Mouse (Mus musculus): Measurements from ENCODE around the gene Fthl17f. TPM values are rescaled to one million over a fixed set of nuclear protein-coding genes. Genes with fewer than 3 reads are reported as not detected.
"Not testable (repeated sequence)": the region's sequence is repeated elsewhere in the genome, so short reads cannot be mapped to it uniquely, and the experiment has no call there.

Gene Fthl17f
- polyA plus RNA-seq (2016; fragmentation: Nextera tagmentation; extraction: Ambion mirVana) = not detected in 2 replicates

- H3K27me3 ChIP-seq (ENCODE audit: insufficient read depth, poor library complexity, severe bottlenecking); H3K4me1 ChIP-seq; DNase-seq (ENCODE audit: low spot score); H3K4me3 ChIP-seq; H3K36me3 ChIP-seq; H3K9me3 ChIP-seq; H3K27ac ChIP-seq: not testable (repeated sequence)
- WGBS = 86% methylated on average over 11 of the region's 11 CpGs
These were observed at the start of gene Fthl17f for GRCm38 (mm10) chrX:9062715-9063114. Gene Fthl17f (plus strand): TSS chrX:9063015.

DNA sequence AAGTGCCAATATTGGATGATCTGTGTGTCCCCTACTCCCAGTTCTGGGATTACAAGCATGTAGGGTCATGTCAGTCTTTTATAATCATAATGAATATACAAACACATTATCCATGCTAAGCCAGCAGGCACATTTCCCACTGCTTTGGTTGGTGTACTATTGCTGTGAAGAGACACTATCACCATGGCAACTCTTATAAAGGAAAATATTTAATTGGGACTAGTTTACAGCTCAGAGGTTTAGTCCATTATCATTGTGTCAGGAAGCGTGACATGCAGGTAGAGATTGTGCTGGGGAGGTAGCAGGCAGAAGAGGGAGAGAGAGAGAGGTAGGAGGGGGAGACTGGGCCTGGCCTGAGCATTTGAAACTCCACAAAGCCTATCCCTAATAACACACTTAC lies 46.7 kb upstream of the Fthl17f start:
- H3K27ac ChIP-seq = no peak overlapping the region
- H3K36me3 ChIP-seq = no peaks in the 10 kb centered on the region
- H3K27me3 ChIP-seq (ENCODE audit: insufficient read depth, poor library complexity, severe bottlenecking) = no peaks in the 10 kb centered on the region
- WGBS = 82% methylated on average over 1 of the region's 1 CpGs
- H3K4me1 ChIP-seq = no peaks in the 10 kb centered on the region
- no peak for DNase-seq (ENCODE audit: low spot score)
- no peak overlapping the region for H3K4me3 ChIP-seq
- H3K9me3 ChIP-seq = no peaks in the 10 kb centered on the region

DNA sequence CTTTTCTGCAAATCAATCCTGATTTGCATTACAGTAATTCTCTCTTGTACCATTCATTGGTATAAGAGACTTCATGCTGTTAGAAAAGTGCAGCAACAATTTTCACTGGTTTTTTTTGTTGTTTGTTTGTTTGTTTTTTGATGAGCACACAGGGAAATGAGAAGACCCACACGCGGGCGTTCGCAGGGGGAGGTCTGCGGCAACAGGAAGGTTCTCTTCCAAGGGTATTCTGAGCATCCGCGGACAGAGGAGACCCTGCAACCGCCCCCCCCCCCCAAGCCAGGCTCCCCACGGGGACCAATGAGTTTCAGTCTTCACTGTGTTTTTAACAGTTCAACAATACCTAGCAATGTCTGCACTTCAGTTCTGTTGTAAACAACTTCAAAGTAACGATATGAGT lies 43.3 kb upstream of the Fthl17f start:
- Histone ChIP-seq H3K4me3 (no peak overlapping the region), H3K27ac (no peak overlapping the region), H3K27me3 (ENCODE audit: insufficient read depth, poor library complexity, severe bottlenecking) (no peaks in the 10 kb centered on the region), H3K36me3 (no peaks in the 10 kb centered on the region), H3K9me3 (no peaks in the 10 kb centered on the region), H3K4me1 (no peaks in the 10 kb centered on the region)
- WGBS = 56% methylated on average over 10 of the region's 10 CpGs
- DNase-seq (ENCODE audit: low spot score) = no peak

- H3K36me3 ChIP-seq; H3K9me3 ChIP-seq; H3K4me1 ChIP-seq; H3K27ac ChIP-seq; DNase-seq (ENCODE audit: low spot score); H3K4me3 ChIP-seq; H3K27me3 ChIP-seq (ENCODE audit: insufficient read depth, poor library complexity, severe bottlenecking): not testable (repeated sequence)
- 100% methylated on average over 1 of the region's 10 CpGs for WGBS
These were observed 29.6 kb upstream of the Fthl17f start, which contains the start of gene Fthl17e for GRCm38 (mm10) chrX:9033193-9033592. Gene Fthl17e (plus strand): TSS chrX:9033493.

DNA sequence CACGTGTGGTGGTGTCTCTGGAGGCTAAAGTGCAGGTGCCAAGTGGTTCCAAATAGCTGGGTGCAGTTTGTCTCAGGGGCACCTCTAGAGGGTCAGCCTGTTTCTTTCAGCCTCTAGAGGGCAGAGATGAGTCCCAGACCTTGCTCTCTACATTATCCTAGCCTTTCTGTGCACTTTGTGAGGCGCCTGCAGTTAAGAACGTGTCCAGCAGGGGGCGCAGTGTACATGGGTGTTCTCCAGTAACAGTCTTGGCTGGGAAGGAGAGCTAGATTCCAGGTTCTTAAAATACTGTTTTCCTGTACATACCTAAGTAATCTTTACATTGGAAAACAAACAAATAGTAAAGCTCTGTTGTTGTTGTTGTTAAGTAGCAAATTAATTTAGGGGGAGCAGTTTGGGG lies 21.2 kb upstream of the Fthl17f start:
- not testable (repeated sequence) for H3K9me3 ChIP-seq; H3K4me1 ChIP-seq; DNase-seq (ENCODE audit: low spot score); H3K27ac ChIP-seq; H3K36me3 ChIP-seq; H3K4me3 ChIP-seq; H3K27me3 ChIP-seq (ENCODE audit: insufficient read depth, poor library complexity, severe bottlenecking)
- 38% methylated on average over 3 of the region's 4 CpGs for WGBS

DNA sequence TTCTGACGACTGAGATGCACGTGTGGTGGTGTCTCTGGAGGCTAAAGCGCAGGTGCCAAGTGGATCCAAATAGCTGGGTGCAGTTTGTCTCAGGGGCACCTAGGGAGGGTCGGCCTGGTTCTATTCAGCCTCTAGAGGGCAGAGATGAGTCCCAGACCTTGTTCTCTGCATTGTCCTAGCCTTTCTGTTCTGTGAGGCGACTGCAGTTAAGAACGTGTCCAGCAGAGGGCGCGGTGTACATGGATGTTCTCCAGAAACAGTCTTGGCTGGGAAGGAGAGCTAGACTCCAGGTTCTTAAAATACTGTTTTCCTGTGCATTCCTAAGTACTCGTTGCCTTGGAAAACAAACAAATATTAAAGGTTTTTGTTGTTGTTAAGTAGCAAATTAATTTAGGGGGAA lies 1.9 kb upstream of the Fthl17f start:
- H3K4me3 ChIP-seq; H3K4me1 ChIP-seq; H3K27ac ChIP-seq; H3K27me3 ChIP-seq (ENCODE audit: insufficient read depth, poor library complexity, severe bottlenecking); H3K36me3 ChIP-seq; H3K9me3 ChIP-seq; DNase-seq (ENCODE audit: low spot score): not testable (repeated sequence)
- 25% methylated on average over 7 of the region's 9 CpGs for WGBS

DNA sequence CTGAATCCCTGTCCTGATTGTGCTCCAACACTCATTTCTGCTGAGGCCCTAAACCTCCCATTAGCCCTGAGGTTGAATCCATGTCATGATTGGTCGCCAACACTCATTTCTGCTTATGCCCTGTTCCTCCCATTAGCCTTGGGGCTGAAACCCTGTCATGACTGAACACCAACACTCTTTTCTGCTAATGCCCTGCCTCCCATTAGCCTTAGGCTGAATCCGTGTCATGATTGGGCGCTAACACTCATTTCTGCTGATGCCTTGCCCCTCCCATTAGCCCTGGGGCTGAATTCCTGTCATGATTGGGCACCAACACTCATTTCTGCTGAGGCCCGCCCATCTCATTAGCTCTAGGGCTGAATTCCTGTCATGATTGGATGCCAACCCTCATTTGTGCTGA lies 714 bp upstream of the Fthl17f start:
- H3K4me3 ChIP-seq = no peak overlapping the region
- no peak for DNase-seq (ENCODE audit: low spot score)
- 0 out of 2 replicates have a peak, but pooled peaks cover 3% of the 10 kb centered on the region for H3K9me3 ChIP-seq
- no peaks in the 10 kb centered on the region for H3K4me1 ChIP-seq
- no peaks in the 10 kb centered on the region for H3K27me3 ChIP-seq (ENCODE audit: insufficient read depth, poor library complexity, severe bottlenecking)
- no peak overlapping the region for H3K27ac ChIP-seq
- no peaks in the 10 kb centered on the region for H3K36me3 ChIP-seq
- 85% methylated on average over 4 of the region's 4 CpGs for WGBS

DNA sequence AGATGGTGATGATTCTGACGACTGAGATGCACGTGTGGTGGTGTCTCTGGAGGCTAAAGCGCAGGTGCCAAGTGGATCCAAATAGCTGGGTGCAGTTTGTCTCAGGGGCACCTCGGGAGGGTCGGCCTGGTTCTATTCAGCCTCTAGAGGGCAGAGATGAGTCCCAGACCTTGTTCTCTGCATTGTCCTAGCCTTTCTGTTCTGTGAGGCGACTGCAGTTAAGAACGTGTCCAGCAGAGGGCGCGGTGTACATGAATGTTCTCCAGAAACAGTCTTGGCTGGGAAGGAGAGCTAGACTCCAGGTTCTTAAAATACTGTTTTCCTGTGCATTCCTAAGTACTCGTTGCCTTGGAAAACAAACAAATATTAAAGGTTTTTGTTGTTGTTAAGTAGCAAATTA lies 14.9 kb downstream of the Fthl17f start:
- H3K27ac ChIP-seq; H3K4me1 ChIP-seq; H3K36me3 ChIP-seq; H3K27me3 ChIP-seq (ENCODE audit: insufficient read depth, poor library complexity, severe bottlenecking); H3K9me3 ChIP-seq; DNase-seq (ENCODE audit: low spot score); H3K4me3 ChIP-seq: not testable (repeated sequence)
- WGBS = 18% methylated on average over 10 of the region's 10 CpGs

DNA sequence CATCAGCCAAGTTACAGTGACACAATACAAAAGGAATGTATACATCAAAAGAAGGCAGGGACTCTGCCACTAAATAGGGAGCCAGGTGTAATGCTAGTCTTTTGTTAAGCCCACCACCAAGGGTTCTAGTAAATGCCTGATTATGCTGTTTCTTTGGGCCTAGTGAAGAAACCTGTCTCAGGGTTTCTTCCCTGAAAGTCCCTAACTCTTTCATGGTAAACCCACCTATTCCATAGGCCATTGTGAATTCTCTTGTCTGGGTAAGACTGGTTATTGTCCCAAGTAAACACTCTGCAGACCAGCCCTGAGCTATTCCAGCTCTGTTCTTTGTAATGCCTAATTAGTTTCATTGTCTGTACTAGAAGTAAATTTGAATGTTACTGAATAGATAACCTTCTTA lies 32.3 kb downstream of the Fthl17f start:
- H3K9me3 ChIP-seq; H3K4me3 ChIP-seq; DNase-seq (ENCODE audit: low spot score): not testable (repeated sequence)

DNA sequence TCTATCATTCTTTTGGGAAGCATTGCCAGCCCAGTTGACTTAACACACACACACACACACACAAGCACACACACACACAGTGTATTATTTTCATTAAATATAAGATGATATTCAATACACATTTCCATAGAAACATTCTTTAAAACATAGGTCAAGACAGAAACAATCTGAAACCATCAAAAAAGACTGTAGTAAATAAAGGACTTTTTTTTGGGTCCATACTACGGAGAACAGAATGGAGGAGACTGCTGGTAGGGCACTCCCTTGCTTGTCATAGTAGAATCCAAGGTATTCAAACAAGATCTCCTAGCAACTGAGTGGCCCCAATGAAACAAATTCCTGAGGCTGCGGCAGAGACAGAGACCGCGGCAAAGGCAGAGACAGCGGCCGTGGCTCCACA lies 41.4 kb downstream of the Fthl17f start, which contains the start of gene 4930402K13Rik:
4930402K13Rik (plus strand) TSS at position 301 of the 400 bp plus-strand sequence.
- Histone ChIP-seq H3K9me3 (no peaks in the 10 kb centered on the region), H3K4me3 (no peak within 1 kb of the TSS), H3K27ac (no peak within 1 kb of the TSS), H3K36me3 (no peaks in the 10 kb centered on the region), H3K4me1 (no peaks in the 10 kb centered on the region), H3K27me3 (ENCODE audit: insufficient read depth, poor library complexity, severe bottlenecking) (no peaks in the 10 kb centered on the region)
- no peak for DNase-seq (ENCODE audit: low spot score)
- WGBS = 88% methylated on average over 6 of the region's 6 CpGs

More for the DNA sequence above, 32.3 kb downstream of the Fthl17f start:
- not testable (repeated sequence) for H3K27me3 ChIP-seq (ENCODE audit: insufficient read depth, poor library complexity, severe bottlenecking); H3K27ac ChIP-seq; H3K36me3 ChIP-seq; H3K4me1 ChIP-seq

DNA sequence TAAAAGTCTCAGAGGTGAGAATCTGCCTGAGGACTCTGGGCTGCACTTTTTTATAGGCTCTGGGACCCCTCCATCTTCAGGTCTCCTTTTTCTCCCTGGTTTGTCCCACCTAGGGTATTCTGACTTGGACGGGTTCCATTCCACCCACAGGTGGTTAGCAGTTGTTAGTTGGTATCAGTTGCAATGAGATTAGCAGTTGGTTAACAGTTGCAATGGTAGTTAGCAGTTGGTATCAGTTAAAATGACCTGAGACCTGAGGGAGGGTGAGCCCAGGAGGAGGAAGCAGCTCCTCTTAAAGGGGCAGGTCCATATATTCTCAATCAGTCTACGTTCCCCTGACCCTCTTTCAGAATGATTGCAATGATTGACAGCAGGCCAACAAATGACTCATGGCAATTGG lies 47.6 kb downstream of the Fthl17f start:
- Histone ChIP-seq H3K27me3 (ENCODE audit: insufficient read depth, poor library complexity, severe bottlenecking) (no peaks in the 10 kb centered on the region), H3K36me3 (no peaks in the 10 kb centered on the region), H3K27ac (no peak overlapping the region), H3K4me3 (no peak overlapping the region), H3K4me1 (no peaks in the 10 kb centered on the region), H3K9me3 (no peaks in the 10 kb centered on the region)
- WGBS = 40% methylated on average over 2 of the region's 2 CpGs
- no peak for DNase-seq (ENCODE audit: low spot score)

Other genes with a start within 250 kb of the Fthl17f start
- gene Gm6592, start 219.0 kb upstream of the Fthl17f start, polyA plus RNA-seq (2016; fragmentation: Nextera tagmentation; extraction: Ambion mirVana) = not detected in 2 replicates
- gene Gm5751, start 188.8 kb upstream of the Fthl17f start, polyA plus RNA-seq (2016; fragmentation: Nextera tagmentation; extraction: Ambion mirVana) = not detected in 2 replicates
- 1.6 and 1.7 TPM in 2 replicates for gene B630019K06Rik, start 170.6 kb upstream of the Fthl17f start, polyA plus RNA-seq (2016; fragmentation: Nextera tagmentation; extraction: Ambion mirVana)
- gene Fthl17b, start 100.0 kb upstream of the Fthl17f start, polyA plus RNA-seq (2016; fragmentation: Nextera tagmentation; extraction: Ambion mirVana) = not detected in 2 replicates
- not detected in 2 replicates for gene Fthl17c, start 86.5 kb upstream of the Fthl17f start, polyA plus RNA-seq (2016; fragmentation: Nextera tagmentation; extraction: Ambion mirVana)
- not detected in 2 replicates for gene Fthl17d, start 76.3 kb upstream of the Fthl17f start, polyA plus RNA-seq (2016; fragmentation: Nextera tagmentation; extraction: Ambion mirVana)
- gene Fthl17e, start 29.5 kb upstream of the Fthl17f start, polyA plus RNA-seq (2016; fragmentation: Nextera tagmentation; extraction: Ambion mirVana) = not detected in 2 replicates
- not detected in 2 replicates for gene 4930402K13Rik, start 41.5 kb downstream of the Fthl17f start, polyA plus RNA-seq (2016; fragmentation: Nextera tagmentation; extraction: Ambion mirVana)
- 0.37 and 0.67 TPM in 2 replicates for gene Lancl3, start 136.9 kb downstream of the Fthl17f start, polyA plus RNA-seq (2016; fragmentation: Nextera tagmentation; extraction: Ambion mirVana)
- not detected in 2 replicates for gene Gm14862, start 193.9 kb downstream of the Fthl17f start, polyA plus RNA-seq (2016; fragmentation: Nextera tagmentation; extraction: Ambion mirVana)
- gene Xk, start 209.7 kb downstream of the Fthl17f start, polyA plus RNA-seq (2016; fragmentation: Nextera tagmentation; extraction: Ambion mirVana) = 6.2 and 6.5 TPM in 2 replicates
- 0.79 TPM in 1 of 2 replicates, not detected in the other for gene H2al1m, start 220.7 kb downstream of the Fthl17f start, polyA plus RNA-seq (2016; fragmentation: Nextera tagmentation; extraction: Ambion mirVana)